Mouse (Mus musculus) erythroblast, adult 5-6 weeks (primary cell): ENCODE data around the gene Myb. TPM values are rescaled to one million over a fixed set of nuclear protein-coding genes. Genes with fewer than 3 reads are reported as not detected.
"Not testable (repeated sequence)": the region's sequence is repeated elsewhere in the genome, so short reads cannot be mapped to it uniquely, and the experiment has no call there.

Experiments used
- ATAC-seq: replicated peaks from 2 replicates; pipeline ENCODE4 v1.8.0; 2016; ENCODE audit warnings: moderate number of reproducible peaks, mild to moderate bottlenecking, moderate TSS enrichment, inconsistent platforms; ENCODE audit not compliant: poor library complexity, low FRiP score, severe bottlenecking
- total RNA-seq, 2 experiments: library from RNA; stranded (forward) in 1 of 2; stranded (reverse) in 1 of 2; fragments of 150-400 nt in 1 of 2; fragments of 200-764, 138-1000 nt in 1 of 2; gene quantifications; 2 replicates each; pipeline versions ENCODE4 v1.2.3 to v1.2.4; 2015 to 2017; ENCODE audit warnings: low replicate concordance in 2 of 2

The Myb gene
- total RNA-seq, 2 experiments from 2014 or later: 65.7 to 109 TPM

- ATAC-seq: no peak
Observed at GRCm38 (mm10) chr10:21178281-21178680, 17.5 kb upstream of the Myb start.

GRCm38 (mm10) chr10:21172650-21173200, 11.9 kb upstream of the Myb start:
- ATAC-seq: no peak

GRCm38 (mm10) chr10:21168466-21168865, 7.7 kb upstream of the Myb start:
- ATAC-seq: 0 out of 2 replicates have a peak, but pooled peaks have one; percentile 18

GRCm38 (mm10) chr10:21167842-21168241, 7.1 kb upstream of the Myb start:
- ATAC-seq: no peak

GRCm38 (mm10) chr10:21167165-21167564, 6.4 kb upstream of the Myb start:
- ATAC-seq: no peak

- no peak for ATAC-seq
Observed at GRCm38 (mm10) chr10:21165411-21165810, 4.6 kb upstream of the Myb start.

GRCm38 (mm10) chr10:21162124-21162523, 1.3 kb upstream of the Myb start:
- ATAC-seq: no peak

GRCm38 (mm10) chr10:21161359-21162094, 743 bp upstream of the Myb start:
- no peak for ATAC-seq

GRCm38 (mm10) chr10:21159697-21160394, 938 bp downstream of the Myb start:
- peak; percentile 30; the same call in 1 of the 2 replicates for ATAC-seq

GRCm38 (mm10) chr10:21158918-21159443, 1.8 kb downstream of the Myb start:
- peak; percentile 72 for ATAC-seq

- ATAC-seq: peak; percentile 54; the same call in 1 of the 2 replicates
Observed at GRCm38 (mm10) chr10:21158111-21158917, 2.5 kb downstream of the Myb start.

- ATAC-seq: no peak
Observed at GRCm38 (mm10) chr10:21156953-21157499, 3.8 kb downstream of the Myb start.

GRCm38 (mm10) chr10:21156416-21156815, 4.4 kb downstream of the Myb start:
- ATAC-seq: no peak

- ATAC-seq: no peak
Observed at GRCm38 (mm10) chr10:21154927-21155326, 5.9 kb downstream of the Myb start.

GRCm38 (mm10) chr10:21153433-21153832, 7.4 kb downstream of the Myb start:
- no peak for ATAC-seq

- ATAC-seq: no peak
Observed at GRCm38 (mm10) chr10:21152812-21153211, 8.0 kb downstream of the Myb start.

GRCm38 (mm10) chr10:21151320-21151719, 9.5 kb downstream of the Myb start:
- ATAC-seq: no peak

GRCm38 (mm10) chr10:21149945-21150344, 10.8 kb downstream of the Myb start:
- not testable (repeated sequence) for ATAC-seq

- no peak for ATAC-seq
Observed at GRCm38 (mm10) chr10:21146719-21147118, 14.1 kb downstream of the Myb start.

GRCm38 (mm10) chr10:21146263-21146662, 14.5 kb downstream of the Myb start:
- no peak for ATAC-seq
